Mouse (Mus musculus) ES-E14 (cell line): ENCODE results near the gene Eif4g1. TPM values are rescaled to one million over a fixed set of nuclear protein-coding genes. Genes with fewer than 3 reads are reported as not detected.
A peak's percentile ranks its signal among the peaks of the same experiment; 100 is the strongest.

Experiments used
- DNase-seq: peaks from one replicate; pipeline ENCODE4 v3.0.0-alpha.2; 2013; ENCODE audit warnings: low read depth, low spot score
- H3K27ac ChIP-seq: 2 replicates; pipeline ENCODE4 v1.5.1; 2012; ENCODE audit warnings: low read depth, mild to moderate bottlenecking, low read length, moderate library complexity, mixed read lengths; ENCODE audit not compliant: poor library complexity, insufficient read depth, severe bottlenecking
- H3K36me3 ChIP-seq: 2 replicates; pipeline ENCODE4 v1.6.1; 2012; ENCODE audit warnings: mild to moderate bottlenecking, low read length, moderate library complexity, mixed read lengths; ENCODE audit not compliant: control insufficient read depth, poor library complexity, insufficient read depth, severe bottlenecking
- H3K4me1 ChIP-seq, 2 experiments: fragments of 150-350 bp in 1 of 2; sonication (generic) in 1 of 2; 2 replicates each; pipeline ENCODE4 v1.6.1; 2012; ENCODE audit warnings: low read length in 2 of 2, mild to moderate bottlenecking in 1 of 2, mixed read lengths in 1 of 2; ENCODE audit not compliant: control insufficient read depth in 2 of 2, insufficient read depth in 2 of 2, poor library complexity in 1 of 2
- H3K4me3 ChIP-seq, 2 experiments: fragments of 150-350 bp in 1 of 2; sonication (generic) in 1 of 2; 2 replicates each; pipeline ENCODE4 v1.5.1; 2012; ENCODE audit warnings: low read length in 2 of 2, low read depth in 1 of 2, mild to moderate bottlenecking in 1 of 2, mixed read lengths in 1 of 2; ENCODE audit not compliant: insufficient read depth in 1 of 2, poor library complexity in 1 of 2, severe bottlenecking in 1 of 2
- H3K9ac ChIP-seq: 2 replicates; pipeline ENCODE4 v1.6.1; 2012; ENCODE audit warnings: low read depth, mild to moderate bottlenecking, low read length, mixed read lengths; ENCODE audit not compliant: poor library complexity, insufficient read depth, severe bottlenecking
- H3K9me3 ChIP-seq: fragments of 150-350 bp; sonication (generic); 2 replicates; pipeline ENCODE4 v1.6.1; 2012; ENCODE audit warnings: low read depth, mild to moderate bottlenecking, low read length; ENCODE audit not compliant: control insufficient read depth, insufficient read depth
- CHD2 ChIP-seq: IDR thresholded peaks from 2 replicates; pipeline ENCODE4 v1.6.1; 2014; ENCODE audit warnings: mild to moderate bottlenecking, low read depth, low read length, inconsistent platforms
- HCFC1 ChIP-seq: IDR thresholded peaks from 2 replicates; pipeline ENCODE4 v1.6.1; 2012; ENCODE audit warnings: low read length, inconsistent platforms, borderline replicate concordance; ENCODE audit not compliant: insufficient read depth
- MAFK ChIP-seq: IDR thresholded peaks from 2 replicates; pipeline ENCODE4 v1.6.1; 2014; ENCODE audit warnings: mild to moderate bottlenecking, low read depth, low read length, inconsistent platforms; ENCODE audit not compliant: insufficient read depth
- ZC3H11A ChIP-seq: IDR thresholded peaks from 2 replicates; pipeline ENCODE4 v1.6.1; 2012; ENCODE audit warnings: low read depth, mild to moderate bottlenecking, inconsistent platforms, low read length, borderline replicate concordance
- ZNF384 ChIP-seq: IDR thresholded peaks from 2 replicates; pipeline ENCODE4 v1.6.1; 2012; ENCODE audit warnings: low read depth, low read length, inconsistent platforms
- in situ Hi-C, 2 experiments: fragments of 600-800 bp; cut with MboI; formaldehyde crosslinking; loops; one replicate each; pipeline ENCODE4 v1.15.1; 2025; ENCODE audit warnings: low sequenced_read_pairs in 2 of 2, inconsistent platforms in 1 of 2; ENCODE audit not compliant: unreplicated experiment in 2 of 2
- total RNA-seq: library from RNA; depleted of rRNA; stranded (reverse); fragments of 300-350 nt; gene quantifications from 2 replicates; pipeline ENCODE4 v1.2.3, GENCODE M21; 2012

Gene Eif4g1
- total RNA-seq, 1 experiment: 546 TPM

GRCm38 (mm10) chr16:20722736-20723135 lies 54.6 kb downstream of the Eif4g1 start:
- TF ChIP-seq MAFK (no peak), ZC3H11A (no peak), ZNF384 (no peak), CHD2 (no peak), HCFC1 (no peak)
- Histone ChIP-seq H3K36me3 (peaks cover 14% of the 10 kb centered on the region), H3K4me3 (no peak overlapping the region), H3K9me3 (no peaks in the 10 kb centered on the region), H3K9ac (no peak overlapping the region), H3K27ac (peak overlapping the region; percentile 46; the same call in 1 of the 2 replicates), H3K4me1 (peaks cover 0 to 18% of the 10 kb centered on the region in 2 experiments)
- DNase-seq: no peak
- in situ Hi-C loops: no loop called here

GRCm38 (mm10) chr16:20723247-20723646 lies 55.1 kb downstream of the Eif4g1 start:
- 0 out of 2 replicates have a peak overlapping the region, but pooled peaks have one; percentile 46 for H3K27ac ChIP-seq
- no peak for DNase-seq
- in situ Hi-C loops: no loop called here
- no peaks in the 10 kb centered on the region for H3K9me3 ChIP-seq
- no peak overlapping the region for H3K4me3 ChIP-seq
- TF ChIP-seq ZC3H11A: no peak
- no peak for TF ChIP-seq CHD2
- TF ChIP-seq ZNF384: no peak
- no peak for TF ChIP-seq MAFK
- no peak for TF ChIP-seq HCFC1
- H3K36me3 ChIP-seq: peaks cover 14% of the 10 kb centered on the region
- no peak overlapping the region for H3K9ac ChIP-seq
- H3K4me1 ChIP-seq: peaks cover 0 to 18% of the 10 kb centered on the region in 2 experiments

- H3K9ac ChIP-seq: no peak overlapping the region
- no peaks in the 10 kb centered on the region for H3K9me3 ChIP-seq
- H3K4me1 ChIP-seq: peaks cover 0 to 18% of the 10 kb centered on the region in 2 experiments; a peak in 3 of 4 replicates
- in situ Hi-C loops: no loop called here
- H3K36me3 ChIP-seq: peaks cover 14% of the 10 kb centered on the region
- no peak overlapping the region for H3K4me3 ChIP-seq
- no peak overlapping the region; the same call in 1 of the 2 replicates for H3K27ac ChIP-seq
- DNase-seq: no peak
- TF ChIP-seq ZC3H11A: 0 out of 2 replicates have a peak, but pooled peaks have one; percentile 61
- no peak for TF ChIP-seq MAFK
These were observed 56.2 kb downstream of the Eif4g1 start for GRCm38 (mm10) chr16:20724338-20724748.

GRCm38 (mm10) chr16:20725321-20725720 lies 57.2 kb downstream of the Eif4g1 start:
- no peak overlapping the region for H3K27ac ChIP-seq

DNA sequence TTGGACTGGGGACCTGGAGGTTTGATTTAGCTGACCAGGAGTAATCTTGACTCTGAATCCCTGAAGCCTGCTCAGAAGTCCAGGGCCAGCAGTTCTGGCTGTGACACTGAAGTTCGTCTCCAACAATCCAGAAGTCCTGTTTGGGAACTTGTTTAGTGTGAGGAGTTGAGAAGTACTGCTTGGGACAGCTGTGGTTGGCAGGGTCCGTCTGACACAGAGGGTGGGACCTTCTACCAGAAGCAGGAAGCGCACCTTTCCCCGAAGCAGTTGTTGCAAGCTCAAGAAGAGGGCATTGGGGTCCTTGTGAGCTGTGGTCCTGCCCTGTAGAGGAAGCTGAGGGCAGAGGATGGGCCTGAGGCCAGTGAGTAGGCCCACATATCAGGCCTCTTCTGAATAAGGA lies 57.6 kb downstream of the Eif4g1 start:
- H3K4me1 ChIP-seq: peaks cover 0 to 24% of the 10 kb centered on the region in 2 experiments; a peak in 3 of 4 replicates
- in situ Hi-C loops: no loop called here
- H3K36me3 ChIP-seq: peaks cover 8% of the 10 kb centered on the region
- H3K9me3 ChIP-seq: no peaks in the 10 kb centered on the region
- H3K27ac ChIP-seq: no peak overlapping the region
- no peak for DNase-seq
- H3K4me3 ChIP-seq: no peak overlapping the region
- TF ChIP-seq HCFC1: no peak
- TF ChIP-seq ZC3H11A: no peak
- TF ChIP-seq MAFK: no peak
- TF ChIP-seq ZNF384: no peak
- TF ChIP-seq CHD2: no peak
- H3K9ac ChIP-seq: no peak overlapping the region

More at GRCm38 (mm10) chr16:20725321-20725720, 57.2 kb downstream of the Eif4g1 start:
- H3K9ac ChIP-seq: no peak overlapping the region
- in situ Hi-C loops: no loop called here
- TF ChIP-seq HCFC1 (no peak), ZC3H11A (no peak), ZNF384 (no peak), MAFK (no peak), CHD2 (no peak)
- peaks cover 10% of the 10 kb centered on the region for H3K36me3 ChIP-seq
- peaks cover 0 to 21% of the 10 kb centered on the region in 2 experiments; a peak in 3 of 4 replicates for H3K4me1 ChIP-seq
- DNase-seq: no peak
- no peaks in the 10 kb centered on the region for H3K9me3 ChIP-seq
- no peak overlapping the region for H3K4me3 ChIP-seq
